ENCODE assay signal across 26 mouse cellular contexts in genomic region chr6:49343737-49344469, GRCm38 (mm10). TPM values are rescaled to one million over a fixed set of nuclear protein-coding genes. Genes with fewer than 3 reads are reported as not detected.
"Had no signal": no experiment of that assay in that cellular context is flagged by ENCODE, and none has a peak within 500 bp of the region (broad histone marks: within the 10 kb centered on the region; RNA-seq: fewer than 3 reads in every experiment).

No protein-coding gene starts in this region.

- ATAC-seq: inflammation-experienced regulatory T-cells, adult 6 months; intestine, embryonic 16.5 days; liver, embryonic 12.5 days; midbrain, embryonic 13.5 days; midbrain, embryonic 16.5 days had no signal

- H3K27me3 ChIP-seq: limb, embryonic 13.5 days; liver, embryonic 12.5 days; liver, embryonic 15.5 days; lung, embryonic 15.5 days; midbrain, embryonic 13.5 days; stomach, embryonic 15.5 days had no signal

- H3K4me1 ChIP-seq: liver, embryonic 12.5 days; liver, embryonic 15.5 days; lung, embryonic 15.5 days; midbrain, embryonic 13.5 days; stomach, embryonic 15.5 days had no signal

- DNase-seq: kidney, adult 18-20 months; kidney, postnatal 14 days; kidney, postnatal 4 days; liver; lung, adult 18-20 months; lung, postnatal 14 days; lung, postnatal 4 days; right cerebral cortex, adult 18-20 months; right cerebral cortex, postnatal 14 days; right cerebral cortex, postnatal 4 days; spleen, adult 18-20 months; thymus, postnatal 36 days had no signal

- H3K9ac ChIP-seq: limb, embryonic 13.5 days; liver, embryonic 12.5 days; liver, embryonic 15.5 days; lung, embryonic 15.5 days; midbrain, embryonic 13.5 days; stomach, embryonic 15.5 days had no signal

- H3K4me3 ChIP-seq: limb, embryonic 10.5 days; limb, embryonic 13.5 days; liver, embryonic 12.5 days; liver, embryonic 15.5 days; lung, embryonic 15.5 days; midbrain, embryonic 13.5 days; stomach, embryonic 15.5 days had no signal

- H3K27ac ChIP-seq: limb, embryonic 10.5 days; limb, embryonic 13.5 days; liver, embryonic 12.5 days; liver, embryonic 15.5 days; lung, embryonic 15.5 days; midbrain, embryonic 13.5 days; stomach, embryonic 15.5 days had no signal

- H3K9me3 ChIP-seq: limb, embryonic 10.5 days; limb, embryonic 13.5 days; liver, embryonic 12.5 days; liver, embryonic 15.5 days; lung, embryonic 15.5 days; midbrain, embryonic 13.5 days; stomach, embryonic 15.5 days had no signal

- H3K4me2 ChIP-seq: limb, embryonic 13.5 days; liver, embryonic 12.5 days; liver, embryonic 15.5 days; lung, embryonic 15.5 days; midbrain, embryonic 13.5 days; stomach, embryonic 15.5 days had no signal

- H3K36me3 ChIP-seq: limb, embryonic 10.5 days; limb, embryonic 13.5 days; liver, embryonic 12.5 days; liver, embryonic 15.5 days; lung, embryonic 15.5 days; midbrain, embryonic 13.5 days; stomach, embryonic 15.5 days had no signal

RNA-seq across cellular contexts. Expression of gene Stk31, which starts 51.5 kb away (rescaled TPM):
- polyA plus RNA-seq: inflammation-experienced regulatory T-cells, adult 6 months; intestine, embryonic 16.5 days; kidney, embryonic 14.5 days; limb, embryonic 10.5 days; liver, embryonic 12.5 days; lung, embryonic 15.5 days; midbrain, embryonic 13.5 days; neural tube, embryonic 11.5 days; neural tube, embryonic 14.5 days; stomach, embryonic 15.5 days; urinary bladder, adult 2 months had no signal
